Comparison of ENCODE assay signal across 12 mouse cellular contexts in the genomic region with DNA sequence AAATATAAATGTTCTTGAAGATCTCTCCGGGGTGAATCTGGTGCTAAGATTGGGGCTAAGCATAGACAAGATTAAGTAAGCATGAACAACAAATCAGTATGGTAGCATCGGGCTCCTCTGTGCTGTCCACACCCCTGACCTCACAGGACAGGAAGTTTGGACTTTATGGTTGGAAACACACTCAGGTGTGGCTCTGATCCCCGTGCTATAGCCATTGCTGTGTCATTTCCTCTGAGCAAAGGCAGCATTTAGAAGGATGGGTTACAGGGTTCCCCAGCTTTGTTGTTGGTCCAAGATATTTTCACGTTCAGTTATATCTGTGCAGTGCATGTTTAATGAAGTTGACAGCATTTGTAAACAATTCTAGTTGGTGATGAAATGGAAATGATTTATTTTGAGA. TPM values are rescaled to one million over a fixed set of nuclear protein-coding genes. Genes with fewer than 3 reads are reported as not detected.
"Had no signal": no experiment of that assay in that cellular context is flagged by ENCODE, and none has a peak within 500 bp of the region (broad histone marks: within the 10 kb centered on the region; RNA-seq: fewer than 3 reads in every experiment).

No protein-coding gene starts in this region.

- DNase-seq: kidney, postnatal 25 days; liver; liver, embryonic 13.5 days; liver, postnatal 0 days; right cerebral cortex, adult 18-20 months; right cerebral cortex, postnatal 25 days; thymus, postnatal 36 days had no signal

- H3K4me3 ChIP-seq: intestine, embryonic 15.5 days; limb, embryonic 12.5 days; liver, embryonic 13.5 days; midbrain, embryonic 13.5 days; myocyte; neural tube, embryonic 15.5 days had no signal

- ATAC-seq: intestine, embryonic 15.5 days; liver, postnatal 0 days; midbrain, embryonic 13.5 days had no signal

- H3K4me1 ChIP-seq: intestine, embryonic 15.5 days; limb, embryonic 12.5 days; liver, embryonic 13.5 days; midbrain, embryonic 13.5 days; neural tube, embryonic 15.5 days had no signal

- H3K4me2 ChIP-seq: intestine, embryonic 15.5 days; limb, embryonic 12.5 days; liver, embryonic 13.5 days; midbrain, embryonic 13.5 days; neural tube, embryonic 15.5 days had no signal

- H3K36me3 ChIP-seq: intestine, embryonic 15.5 days; limb, embryonic 12.5 days; liver, embryonic 13.5 days; midbrain, embryonic 13.5 days; neural tube, embryonic 15.5 days had no signal

- H3K9me3 ChIP-seq: intestine, embryonic 15.5 days; limb, embryonic 12.5 days; liver, embryonic 13.5 days; midbrain, embryonic 13.5 days; neural tube, embryonic 15.5 days had no signal

- H3K27me3 ChIP-seq: intestine, embryonic 15.5 days; liver, embryonic 13.5 days; midbrain, embryonic 13.5 days; neural tube, embryonic 15.5 days had no signal

- H3K9ac ChIP-seq: intestine, embryonic 15.5 days; limb, embryonic 12.5 days; liver, embryonic 13.5 days; liver, postnatal 0 days; midbrain, embryonic 13.5 days; neural tube, embryonic 15.5 days had no signal

- H3K27ac ChIP-seq: intestine, embryonic 15.5 days; limb, embryonic 12.5 days; liver, embryonic 13.5 days; midbrain, embryonic 13.5 days; neural tube, embryonic 15.5 days had no signal

RNA-seq across cellular contexts. Expression of gene Emcn, which starts 9.9 kb away (rescaled TPM):
- polyA plus RNA-seq: myocyte had no signal
